Mouse (Mus musculus): Measurements from ENCODE around the gene Kif3b. TPM values are rescaled to one million over a fixed set of nuclear protein-coding genes. Genes with fewer than 3 reads are reported as not detected.

Kif3b gene
- total and polyA plus RNA-seq, 3 experiments = 3.8 to 8.2 (median 7.7) TPM

GRCm38 (mm10) chr2:153292305-153292861 lies 1.2 kb downstream of the Kif3b start:
- no peak for DNase-seq
- TF ChIP-seq POLR2A (IDR thresholded peaks at IDR 0.05; ENCODE audit: insufficient read depth, low read depth, low read length) = no peak
- TF ChIP-seq EP300 (IDR thresholded peaks at IDR 0.05; ENCODE audit: insufficient read depth, low read depth, low read length) = no peak
- no peak for TF ChIP-seq CTCF (IDR thresholded peaks at IDR 0.05)

DNA sequence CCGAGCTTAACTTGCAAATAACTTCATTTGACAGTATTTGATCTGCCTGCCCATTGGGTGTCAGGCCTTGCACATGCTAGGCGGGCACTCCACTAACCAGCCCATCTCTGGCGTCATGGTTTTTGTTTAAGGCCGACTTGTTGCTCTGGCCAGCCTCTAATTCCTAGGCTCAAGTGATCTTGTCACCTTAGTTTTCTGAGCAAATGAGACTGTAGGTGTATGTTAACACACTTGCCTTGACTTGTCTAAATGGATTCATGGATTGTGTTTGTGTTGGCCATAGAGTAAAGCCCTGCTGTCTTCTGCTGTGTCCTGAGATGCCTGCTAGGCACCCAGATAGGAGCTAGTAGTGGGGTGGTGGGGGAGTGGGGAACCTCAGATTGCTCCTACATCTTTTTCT lies 4.0 kb downstream of the Kif3b start:
- Histone ChIP-seq H3K27ac (no peak overlapping the region), H3K4me1 (ENCODE audit: control insufficient read depth, insufficient read depth, low read length) (peaks cover 5% of the 10 kb centered on the region), H3K79me2 (replicated peaks; ENCODE audit: control insufficient read depth, insufficient read depth, low read length) (peaks cover 8% of the 10 kb centered on the region; the same call in 1 of the 2 replicates), H3K36me3 (ENCODE audit: control insufficient read depth, insufficient read depth, low read length) (no peaks in the 10 kb centered on the region), H3K4me3 (no peak overlapping the region), H3K9ac (ENCODE audit: low read depth, low read length) (no peak overlapping the region), H3K27me3 (ENCODE audit: control insufficient read depth, insufficient read depth, low read length) (no peaks in the 10 kb centered on the region)
- WGBS = 93% methylated on average over 4 of the region's 4 CpGs
- DNase-seq = no peak
- intact Hi-C loops (cut with DNase I) = no loop called here
- no peak for TF ChIP-seq EP300 (IDR thresholded peaks at IDR 0.05; ENCODE audit: insufficient read depth, low read depth, low read length)

More at GRCm38 (mm10) chr2:153292305-153292861, 1.2 kb downstream of the Kif3b start:
- Histone ChIP-seq H3K4me1 (ENCODE audit: control insufficient read depth, insufficient read depth, low read length) (peaks cover 5% of the 10 kb centered on the region), H3K9ac (ENCODE audit: low read depth, low read length) (no peak overlapping the region), H3K4me3 (no peak overlapping the region), H3K79me2 (replicated peaks; ENCODE audit: control insufficient read depth, insufficient read depth, low read length) (peaks cover 8% of the 10 kb centered on the region; the same call in 1 of the 2 replicates), H3K27ac (no peak overlapping the region), H3K27me3 (ENCODE audit: control insufficient read depth, insufficient read depth, low read length) (no peaks in the 10 kb centered on the region), H3K36me3 (ENCODE audit: control insufficient read depth, insufficient read depth, low read length) (no peaks in the 10 kb centered on the region)
- intact Hi-C loops (cut with DNase I) = no loop called here
- WGBS = 42% methylated on average over 7 of the region's 7 CpGs

- no peak for TF ChIP-seq CTCF (IDR thresholded peaks at IDR 0.05)
- TF ChIP-seq EP300 (IDR thresholded peaks at IDR 0.05; ENCODE audit: insufficient read depth, low read depth, low read length) = no peak
- no peaks in the 10 kb centered on the region for H3K4me1 ChIP-seq (ENCODE audit: control insufficient read depth, insufficient read depth, low read length)
- no peaks in the 10 kb centered on the region for H3K27me3 ChIP-seq (ENCODE audit: control insufficient read depth, insufficient read depth, low read length)
- WGBS = 76% methylated on average over 4 of the region's 4 CpGs
- H3K79me2 ChIP-seq (replicated peaks; ENCODE audit: control insufficient read depth, insufficient read depth, low read length) = peaks cover 4% of the 10 kb centered on the region; the same call in 1 of the 2 replicates
- H3K27ac ChIP-seq = no peak overlapping the region
- no peak for DNase-seq
- no peaks in the 10 kb centered on the region for H3K36me3 ChIP-seq (ENCODE audit: control insufficient read depth, insufficient read depth, low read length)
- intact Hi-C loops (cut with DNase I) = no loop called here
- H3K9ac ChIP-seq (ENCODE audit: low read depth, low read length) = no peak overlapping the region
- H3K4me3 ChIP-seq = no peak overlapping the region
These were observed 6.6 kb downstream of the Kif3b start for GRCm38 (mm10) chr2:153297771-153298170.

- peak in 1 of 2 experiments; percentile 13 for DNase-seq
- Histone ChIP-seq H3K4me1 (ENCODE audit: control insufficient read depth, insufficient read depth, low read length) (no peaks in the 10 kb centered on the region), H3K79me2 (replicated peaks; ENCODE audit: control insufficient read depth, insufficient read depth, low read length) (peaks cover 4% of the 10 kb centered on the region; the same call in 1 of the 2 replicates), H3K36me3 (ENCODE audit: control insufficient read depth, insufficient read depth, low read length) (no peaks in the 10 kb centered on the region), H3K4me3 (no peak overlapping the region), H3K9ac (ENCODE audit: low read depth, low read length) (no peak overlapping the region), H3K27me3 (ENCODE audit: control insufficient read depth, insufficient read depth, low read length) (no peaks in the 10 kb centered on the region), H3K27ac (no peak overlapping the region; the same call in 1 of the 2 replicates)
- intact Hi-C loops (cut with DNase I) = no loop called here
- 67% methylated on average over 4 of the region's 4 CpGs for WGBS
- TF ChIP-seq EP300 (IDR thresholded peaks at IDR 0.05; ENCODE audit: insufficient read depth, low read depth, low read length) (no peak), CTCF (IDR thresholded peaks at IDR 0.05) (no peak), POLR2A (IDR thresholded peaks at IDR 0.05; ENCODE audit: insufficient read depth, low read depth, low read length) (no peak)
These were observed 7.2 kb downstream of the Kif3b start for GRCm38 (mm10) chr2:153298460-153298859.

- Histone ChIP-seq H3K4me1 (ENCODE audit: control insufficient read depth, insufficient read depth, low read length) (no peaks in the 10 kb centered on the region), H3K36me3 (ENCODE audit: control insufficient read depth, insufficient read depth, low read length) (no peaks in the 10 kb centered on the region), H3K27ac (no peak overlapping the region; the same call in 1 of the 2 replicates), H3K79me2 (replicated peaks; ENCODE audit: control insufficient read depth, insufficient read depth, low read length) (peaks cover 4% of the 10 kb centered on the region; the same call in 1 of the 2 replicates), H3K27me3 (ENCODE audit: control insufficient read depth, insufficient read depth, low read length) (no peaks in the 10 kb centered on the region), H3K9ac (ENCODE audit: low read depth, low read length) (no peak overlapping the region), H3K4me3 (no peak overlapping the region)
- peak in 1 of 2 experiments; percentile 23 for DNase-seq
- 39% methylated on average over 4 of the region's 4 CpGs for WGBS
- TF ChIP-seq CTCF (IDR thresholded peaks at IDR 0.05) (peak; percentile 48), EP300 (IDR thresholded peaks at IDR 0.05; ENCODE audit: insufficient read depth, low read depth, low read length) (no peak)
- intact Hi-C loops (cut with DNase I) = no loop called here
These were observed 7.7 kb downstream of the Kif3b start for GRCm38 (mm10) chr2:153298863-153299262.

DNA sequence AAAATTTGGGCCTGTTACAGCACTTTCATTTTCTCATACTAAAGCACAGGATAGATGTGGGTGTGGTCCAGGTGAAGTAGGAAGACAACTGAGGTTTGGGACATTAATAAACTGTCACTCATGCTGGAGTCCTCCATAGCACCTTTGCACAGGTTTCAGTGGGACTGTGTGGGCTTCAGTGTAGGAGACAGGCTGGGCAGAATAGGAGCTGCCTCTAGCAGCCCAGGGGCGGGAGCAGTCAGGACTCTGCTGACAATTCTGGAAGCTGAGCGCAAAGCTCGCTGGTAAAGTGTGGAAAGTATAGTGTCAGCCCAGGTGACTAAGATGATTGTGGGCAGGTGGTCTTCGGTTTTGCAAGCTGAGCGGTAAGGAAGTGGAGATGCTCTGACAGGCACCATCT lies 9.9 kb downstream of the Kif3b start:
- DNase-seq = no peak
- no peak overlapping the region for H3K4me3 ChIP-seq
- H3K36me3 ChIP-seq (ENCODE audit: control insufficient read depth, insufficient read depth, low read length) = no peaks in the 10 kb centered on the region
- H3K27ac ChIP-seq = no peak overlapping the region
- H3K27me3 ChIP-seq (ENCODE audit: control insufficient read depth, insufficient read depth, low read length) = no peaks in the 10 kb centered on the region
- H3K9ac ChIP-seq (ENCODE audit: low read depth, low read length) = no peak overlapping the region
- H3K79me2 ChIP-seq (replicated peaks; ENCODE audit: control insufficient read depth, insufficient read depth, low read length) = peaks cover 1% of the 10 kb centered on the region; the same call in 1 of the 2 replicates
- 93% methylated on average over 5 of the region's 5 CpGs for WGBS
- intact Hi-C loops (cut with DNase I) = loop anchor here (5.0 kb wide), 1 partner anchor 276 kb away; no protein-coding TSS in a partner anchor
- H3K4me1 ChIP-seq (ENCODE audit: control insufficient read depth, insufficient read depth, low read length) = no peaks in the 10 kb centered on the region
- TF ChIP-seq CTCF (IDR thresholded peaks at IDR 0.05) (no peak), EP300 (IDR thresholded peaks at IDR 0.05; ENCODE audit: insufficient read depth, low read depth, low read length) (no peak), POLR2A (IDR thresholded peaks at IDR 0.05; ENCODE audit: insufficient read depth, low read depth, low read length) (no peak)

Measured in heart, adult 2 months (tissue).